Mouse (Mus musculus): Measurements from ENCODE around the gene Igf2bp2. TPM values are rescaled to one million over a fixed set of nuclear protein-coding genes. Genes with fewer than 3 reads are reported as not detected.

Gene Igf2bp2
- polyA plus RNA-seq, 1 experiment from 2014 or later: 174 TPM

- no peak for DNase-seq (ENCODE audit: low spot score)
- Histone ChIP-seq H3K27ac (replicated peaks) (no peak overlapping the region), H3K27me3 (replicated peaks; ENCODE audit: low read depth, poor library complexity, severe bottlenecking) (no peaks in the 10 kb centered on the region), H3K4me3 (no peak overlapping the region), H3K4me1 (no peaks in the 10 kb centered on the region), H3K36me3 (replicated peaks) (peaks cover 82% of the 10 kb centered on the region), H3K9me3 (no peaks in the 10 kb centered on the region)
- 93% methylated on average over 4 of the region's 4 CpGs for WGBS
Measured at GRCm38 (mm10) chr16:22085411-22085810, 77.7 kb downstream of the Igf2bp2 start.

GRCm38 (mm10) chr16:22080125-22080710 lies 82.9 kb downstream of the Igf2bp2 start:
- Histone ChIP-seq H3K9me3 (no peaks in the 10 kb centered on the region), H3K4me1 (peaks cover 15% of the 10 kb centered on the region), H3K27me3 (replicated peaks; ENCODE audit: low read depth, poor library complexity, severe bottlenecking) (no peaks in the 10 kb centered on the region), H3K4me3 (no peak overlapping the region), H3K36me3 (replicated peaks) (peaks cover 97% of the 10 kb centered on the region), H3K27ac (replicated peaks) (no peak overlapping the region)
- no peak for DNase-seq (ENCODE audit: low spot score)
- WGBS: 90% methylated on average over 12 of the region's 12 CpGs

GRCm38 (mm10) chr16:22076620-22076941 lies 86.5 kb downstream of the Igf2bp2 start:
- H3K36me3 ChIP-seq (replicated peaks): peaks cover 100% of the 10 kb centered on the region

GRCm38 (mm10) chr16:22075829-22076619 lies 87.1 kb downstream of the Igf2bp2 start:
- 46% methylated on average over 5 of the region's 5 CpGs for WGBS
- no peak overlapping the region for H3K4me3 ChIP-seq
- peaks cover 15% of the 10 kb centered on the region for H3K4me1 ChIP-seq
- DNase-seq (ENCODE audit: low spot score): no peak
- no peaks in the 10 kb centered on the region for H3K9me3 ChIP-seq
- H3K27ac ChIP-seq (replicated peaks): no peak overlapping the region
- H3K27me3 ChIP-seq (replicated peaks; ENCODE audit: low read depth, poor library complexity, severe bottlenecking): no peaks in the 10 kb centered on the region
- peaks cover 100% of the 10 kb centered on the region for H3K36me3 ChIP-seq (replicated peaks)

More at GRCm38 (mm10) chr16:22076620-22076941, 86.5 kb downstream of the Igf2bp2 start:
- 57% methylated on average over 4 of the region's 4 CpGs for WGBS
- Histone ChIP-seq H3K27me3 (replicated peaks; ENCODE audit: low read depth, poor library complexity, severe bottlenecking) (no peaks in the 10 kb centered on the region), H3K9me3 (no peaks in the 10 kb centered on the region), H3K27ac (replicated peaks) (no peak overlapping the region), H3K4me3 (no peak overlapping the region), H3K4me1 (peaks cover 15% of the 10 kb centered on the region)
- no peak for DNase-seq (ENCODE audit: low spot score)

- no peaks in the 10 kb centered on the region for H3K27me3 ChIP-seq (replicated peaks; ENCODE audit: low read depth, poor library complexity, severe bottlenecking)
- no peak for DNase-seq (ENCODE audit: low spot score)
- H3K27ac ChIP-seq (replicated peaks): no peak overlapping the region
- WGBS: 85% methylated on average over 6 of the region's 6 CpGs
- H3K4me1 ChIP-seq: peaks cover 15% of the 10 kb centered on the region
- no peak overlapping the region for H3K4me3 ChIP-seq
- no peaks in the 10 kb centered on the region for H3K9me3 ChIP-seq
- H3K36me3 ChIP-seq (replicated peaks): peaks cover 100% of the 10 kb centered on the region
Measured at GRCm38 (mm10) chr16:22075067-22075466, 88.0 kb downstream of the Igf2bp2 start.

GRCm38 (mm10) chr16:22071361-22071760 lies 91.7 kb downstream of the Igf2bp2 start:
- Histone ChIP-seq H3K27me3 (replicated peaks; ENCODE audit: low read depth, poor library complexity, severe bottlenecking) (no peaks in the 10 kb centered on the region), H3K36me3 (replicated peaks) (peaks cover 100% of the 10 kb centered on the region), H3K4me3 (no peak overlapping the region), H3K27ac (replicated peaks) (no peak overlapping the region), H3K9me3 (no peaks in the 10 kb centered on the region), H3K4me1 (peaks cover 8% of the 10 kb centered on the region)
- WGBS: 85% methylated on average over 7 of the region's 7 CpGs
- no peak for DNase-seq (ENCODE audit: low spot score)

- no peaks in the 10 kb centered on the region for H3K4me1 ChIP-seq
- peaks cover 100% of the 10 kb centered on the region for H3K36me3 ChIP-seq (replicated peaks)
- H3K27me3 ChIP-seq (replicated peaks; ENCODE audit: low read depth, poor library complexity, severe bottlenecking): no peaks in the 10 kb centered on the region
- no peaks in the 10 kb centered on the region for H3K9me3 ChIP-seq
- DNase-seq (ENCODE audit: low spot score): no peak
- H3K27ac ChIP-seq (replicated peaks): no peak overlapping the region
- H3K4me3 ChIP-seq: no peak overlapping the region
- 96% methylated on average over 8 of the region's 8 CpGs for WGBS
Measured at GRCm38 (mm10) chr16:22067406-22067805, 95.7 kb downstream of the Igf2bp2 start.

- Histone ChIP-seq H3K27me3 (replicated peaks; ENCODE audit: low read depth, poor library complexity, severe bottlenecking) (no peaks in the 10 kb centered on the region), H3K27ac (replicated peaks) (no peak overlapping the region), H3K9me3 (no peaks in the 10 kb centered on the region), H3K4me3 (no peak overlapping the region), H3K36me3 (replicated peaks) (peaks cover 100% of the 10 kb centered on the region), H3K4me1 (no peaks in the 10 kb centered on the region)
- no peak for DNase-seq (ENCODE audit: low spot score)
Measured at GRCm38 (mm10) chr16:22065536-22065935, 97.6 kb downstream of the Igf2bp2 start.

GRCm38 (mm10) chr16:22062284-22062683 lies 100.8 kb downstream of the Igf2bp2 start:
- Histone ChIP-seq H3K9me3 (no peaks in the 10 kb centered on the region), H3K27me3 (replicated peaks; ENCODE audit: low read depth, poor library complexity, severe bottlenecking) (no peaks in the 10 kb centered on the region), H3K4me3 (no peak overlapping the region), H3K36me3 (replicated peaks) (peaks cover 99% of the 10 kb centered on the region), H3K27ac (replicated peaks) (no peak overlapping the region), H3K4me1 (no peaks in the 10 kb centered on the region)
- WGBS: 85% methylated on average over 4 of the region's 4 CpGs
- DNase-seq (ENCODE audit: low spot score): no peak

GRCm38 (mm10) chr16:22061555-22062160 lies 101.4 kb downstream of the Igf2bp2 start:
- Histone ChIP-seq H3K27me3 (replicated peaks; ENCODE audit: low read depth, poor library complexity, severe bottlenecking) (no peaks in the 10 kb centered on the region), H3K36me3 (replicated peaks) (peaks cover 99% of the 10 kb centered on the region), H3K4me1 (no peaks in the 10 kb centered on the region), H3K4me3 (no peak overlapping the region), H3K27ac (replicated peaks) (no peak overlapping the region), H3K9me3 (no peaks in the 10 kb centered on the region)
- WGBS: 88% methylated on average over 14 of the region's 14 CpGs
- no peak for DNase-seq (ENCODE audit: low spot score)

- 92% methylated on average over 10 of the region's 10 CpGs for WGBS
- H3K4me1 ChIP-seq: no peaks in the 10 kb centered on the region
- no peak overlapping the region for H3K4me3 ChIP-seq
- H3K27ac ChIP-seq (replicated peaks): no peak overlapping the region
- H3K36me3 ChIP-seq (replicated peaks): peaks cover 87% of the 10 kb centered on the region
- H3K27me3 ChIP-seq (replicated peaks; ENCODE audit: low read depth, poor library complexity, severe bottlenecking): no peaks in the 10 kb centered on the region
- H3K9me3 ChIP-seq: no peaks in the 10 kb centered on the region
- no peak for DNase-seq (ENCODE audit: low spot score)
Measured at GRCm38 (mm10) chr16:22060416-22060815, 102.7 kb downstream of the Igf2bp2 start.

- Histone ChIP-seq H3K9me3 (0 out of 2 replicates have a peak, but pooled peaks cover 3% of the 10 kb centered on the region), H3K27ac (replicated peaks) (no peak overlapping the region), H3K27me3 (replicated peaks; ENCODE audit: low read depth, poor library complexity, severe bottlenecking) (no peaks in the 10 kb centered on the region), H3K4me3 (no peak overlapping the region), H3K36me3 (replicated peaks) (peaks cover 73% of the 10 kb centered on the region), H3K4me1 (no peaks in the 10 kb centered on the region)
- 94% methylated on average over 7 of the region's 7 CpGs for WGBS
- DNase-seq (ENCODE audit: low spot score): no peak
Measured at GRCm38 (mm10) chr16:22058871-22059270, 104.2 kb downstream of the Igf2bp2 start.

GRCm38 (mm10) chr16:22057498-22057897 lies 105.6 kb downstream of the Igf2bp2 start:
- H3K27ac ChIP-seq (replicated peaks): no peak overlapping the region
- H3K4me3 ChIP-seq: no peak overlapping the region
- peaks cover 66% of the 10 kb centered on the region for H3K36me3 ChIP-seq (replicated peaks)
- no peaks in the 10 kb centered on the region for H3K27me3 ChIP-seq (replicated peaks; ENCODE audit: low read depth, poor library complexity, severe bottlenecking)
- H3K4me1 ChIP-seq: no peaks in the 10 kb centered on the region
- WGBS: 86% methylated on average over 6 of the region's 6 CpGs
- 0 out of 2 replicates have a peak, but pooled peaks cover 3% of the 10 kb centered on the region for H3K9me3 ChIP-seq
- DNase-seq (ENCODE audit: low spot score): no peak
